Mouse (Mus musculus) embryonic facial prominence, embryonic 11.5 days (tissue): ENCODE results near the gene Rbfox3. TPM values are rescaled to one million over a fixed set of nuclear protein-coding genes. Genes with fewer than 3 reads are reported as not detected.

Source experiments
- ATAC-seq: fragments of 200-750 bp; cut with Nextera tagmentation; replicated peaks from 2 replicates; pipeline ENCODE4 v1.8.0; 2017; ENCODE audit warnings: low read depth; ENCODE audit not compliant: insufficient number of reproducible peaks, low FRiP score, low TSS enrichment
- DNase-seq: peaks from one replicate; pipeline ENCODE4 v3.0.0-alpha.2; 2015; ENCODE audit warnings: low spot score
- H3K27ac ChIP-seq: fragments of 300-500 bp; sonication (generic); replicated peaks from 2 replicates; pipeline ENCODE4 v1.5.1; 2014; ENCODE audit warnings: mild to moderate bottlenecking, low read depth, low read length, control low read depth
- H3K27me3 ChIP-seq: fragments of 300-500 bp; sonication (generic); 2 replicates; pipeline ENCODE4 v1.6.1; 2014; ENCODE audit warnings: mild to moderate bottlenecking, low read length, moderate library complexity, mixed read lengths; ENCODE audit not compliant: control insufficient read depth, insufficient read depth
- H3K36me3 ChIP-seq: fragments of 300-500 bp; sonication (generic); replicated peaks from 2 replicates; pipeline ENCODE4 v1.6.1; 2014; ENCODE audit warnings: low read depth, mild to moderate bottlenecking, low read length, moderate library complexity, mixed read lengths; ENCODE audit not compliant: control insufficient read depth, insufficient read depth
- H3K4me1 ChIP-seq: fragments of 300-500 bp; sonication (generic); 2 replicates; pipeline ENCODE4 v1.6.1; 2014; ENCODE audit warnings: low read length, mixed read lengths; ENCODE audit not compliant: control insufficient read depth, insufficient read depth
- H3K4me2 ChIP-seq: fragments of 300-500 bp; sonication (generic); 2 replicates; pipeline ENCODE4 v1.6.1; 2014; ENCODE audit warnings: low read depth, mild to moderate bottlenecking, control low read depth, low read length, moderate library complexity
- H3K4me3 ChIP-seq: fragments of 300-500 bp; sonication (generic); 2 replicates; pipeline ENCODE4 v1.5.1; 2014; ENCODE audit warnings: low read depth, low read length, control low read depth
- H3K9ac ChIP-seq: fragments of 300-500 bp; sonication (generic); replicated peaks from 2 replicates; pipeline ENCODE4 v1.6.1; 2014; ENCODE audit warnings: mild to moderate bottlenecking, control low read depth, low read length
- H3K9me3 ChIP-seq: fragments of 300-500 bp; sonication (generic); replicated peaks from 2 replicates; pipeline ENCODE4 v1.6.1; 2016; ENCODE audit warnings: mild to moderate bottlenecking, low read length, inconsistent platforms, mixed read lengths; ENCODE audit not compliant: control insufficient read depth
- WGBS: fragments of 180-500 bp; shearing (Covaris S2); extraction: QIAGEN DNeasy Blood & Tissue Kit; methylation state at CpG from one replicate; pipeline ENCODE4 v1.1.7; 2014; 5-methylcytosine and 5-hydroxymethylcytosine counted together
- polyA plus RNA-seq: library from polyadenylated mRNA; unstranded; fragments of >200 nt; fragmentation: Nextera tagmentation; extraction: Ambion mirVana; gene quantifications from 2 replicates; pipeline ENCODE4 v1.2.1, GENCODE M21; 2014

The Rbfox3 gene
- polyA plus RNA-seq, 1 experiment from 2014 or later: 2.5 TPM

DNA sequence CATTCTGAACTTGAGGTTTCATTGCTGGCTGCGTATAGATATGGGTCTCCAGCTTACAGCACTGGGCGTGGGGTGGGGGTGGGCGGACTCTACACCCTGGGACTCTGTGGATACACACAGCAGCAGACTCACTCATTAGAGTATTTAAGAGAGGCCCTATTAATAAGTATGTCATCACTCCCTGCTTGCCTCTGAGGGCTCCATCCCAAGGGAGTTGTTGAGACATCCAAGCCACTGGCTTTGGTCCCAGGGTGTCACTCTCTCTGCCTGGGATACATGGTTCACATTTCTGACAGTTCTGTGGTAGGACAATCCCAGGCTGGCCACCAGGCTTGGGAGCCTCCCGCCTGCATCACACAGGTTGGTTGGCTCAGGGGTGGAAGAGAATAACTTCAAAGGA, 174.4 kb downstream of the Rbfox3 start:
- 84% methylated on average over 4 of the region's 4 CpGs for WGBS
- H3K4me1 ChIP-seq: no peaks in the 10 kb centered on the region
- no peak overlapping the region for H3K4me2 ChIP-seq
- ATAC-seq: no peak
- no peaks in the 10 kb centered on the region for H3K27me3 ChIP-seq
- H3K9ac ChIP-seq: no peak overlapping the region
- no peak overlapping the region for H3K27ac ChIP-seq
- H3K36me3 ChIP-seq: no peaks in the 10 kb centered on the region
- H3K9me3 ChIP-seq: no peaks in the 10 kb centered on the region
- no peak overlapping the region for H3K4me3 ChIP-seq
- no peak for DNase-seq

DNA sequence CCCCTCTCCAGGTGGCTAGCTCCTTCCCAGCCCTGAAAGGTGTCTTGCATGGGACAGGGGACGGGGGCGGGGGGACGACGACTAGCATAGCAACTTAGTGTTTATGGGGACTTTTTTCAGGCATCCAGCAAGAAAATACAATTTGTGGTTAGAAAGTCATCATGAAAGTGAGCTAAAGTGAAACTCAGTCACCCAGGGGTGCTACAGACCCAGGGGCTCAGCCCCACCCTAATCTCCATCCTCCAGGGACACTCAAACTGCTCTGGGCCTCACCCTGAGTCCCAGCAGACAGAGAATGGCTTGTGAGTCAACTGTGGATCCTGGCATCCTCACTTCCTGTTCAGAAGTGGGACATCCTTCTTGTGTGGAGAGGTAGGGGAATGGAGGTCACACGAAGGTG, 179.7 kb downstream of the Rbfox3 start:
- H3K27me3 ChIP-seq: no peaks in the 10 kb centered on the region
- H3K4me1 ChIP-seq: no peaks in the 10 kb centered on the region
- no peak overlapping the region for H3K4me2 ChIP-seq
- ATAC-seq (no peak), DNase-seq (no peak)
- no peak overlapping the region for H3K4me3 ChIP-seq
- H3K36me3 ChIP-seq: no peaks in the 10 kb centered on the region
- no peaks in the 10 kb centered on the region for H3K9me3 ChIP-seq
- H3K27ac ChIP-seq: no peak overlapping the region
- 82% methylated on average over 5 of the region's 5 CpGs for WGBS
- H3K9ac ChIP-seq: no peak overlapping the region

GRCm38 (mm10) chr11:118729373-118729772, 182.0 kb downstream of the Rbfox3 start:
- no peaks in the 10 kb centered on the region for H3K9me3 ChIP-seq
- H3K4me1 ChIP-seq: no peaks in the 10 kb centered on the region
- H3K27ac ChIP-seq: no peak overlapping the region
- H3K27me3 ChIP-seq: no peaks in the 10 kb centered on the region
- 49% methylated on average over 8 of the region's 8 CpGs for WGBS
- DNase-seq (no peak), ATAC-seq (no peak; the same call in 1 of the 2 replicates)
- no peak overlapping the region for H3K4me2 ChIP-seq
- no peak overlapping the region for H3K9ac ChIP-seq
- H3K4me3 ChIP-seq: no peak overlapping the region
- H3K36me3 ChIP-seq: no peaks in the 10 kb centered on the region

GRCm38 (mm10) chr11:118728797-118729196, 182.6 kb downstream of the Rbfox3 start:
- Histone ChIP-seq H3K4me2 (no peak overlapping the region), H3K27me3 (no peaks in the 10 kb centered on the region), H3K9me3 (no peaks in the 10 kb centered on the region), H3K27ac (no peak overlapping the region), H3K9ac (no peak overlapping the region), H3K4me3 (no peak overlapping the region), H3K4me1 (no peaks in the 10 kb centered on the region), H3K36me3 (no peaks in the 10 kb centered on the region)
- 74% methylated on average over 12 of the region's 12 CpGs for WGBS
- no peak for DNase-seq
- no peak for ATAC-seq

GRCm38 (mm10) chr11:118728083-118728551, 183.3 kb downstream of the Rbfox3 start:
- no peak for DNase-seq
- H3K27ac ChIP-seq: no peak overlapping the region
- H3K27me3 ChIP-seq: no peaks in the 10 kb centered on the region
- H3K9ac ChIP-seq: no peak overlapping the region
- no peak overlapping the region for H3K4me2 ChIP-seq
- H3K36me3 ChIP-seq: no peaks in the 10 kb centered on the region
- H3K4me3 ChIP-seq: no peak overlapping the region
- no peaks in the 10 kb centered on the region for H3K9me3 ChIP-seq
- ATAC-seq: no peak
- WGBS: 24% methylated on average over 8 of the region's 8 CpGs
- H3K4me1 ChIP-seq: no peaks in the 10 kb centered on the region

DNA sequence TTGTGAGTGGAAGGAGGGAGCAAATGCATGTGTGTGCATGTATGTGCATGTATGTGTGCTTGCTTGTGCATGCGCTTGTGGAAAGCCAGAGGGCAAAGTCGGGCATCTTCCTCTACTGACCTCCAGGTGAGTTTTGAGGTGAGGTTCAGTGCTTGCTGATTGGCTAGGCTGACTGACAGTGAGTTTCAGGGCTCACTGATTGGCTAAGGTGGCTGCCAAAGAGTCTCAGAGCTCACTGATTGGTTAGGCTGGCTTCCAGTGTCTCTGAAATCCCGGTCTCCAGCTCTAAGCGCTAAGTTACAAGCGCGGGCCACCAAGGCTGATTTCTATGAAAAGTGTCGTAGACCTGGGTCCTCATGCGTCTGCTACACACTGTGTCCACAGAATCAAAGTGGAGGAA, 185.0 kb downstream of the Rbfox3 start:
- ATAC-seq (no peak), DNase-seq (no peak)
- Histone ChIP-seq H3K27me3 (no peaks in the 10 kb centered on the region), H3K27ac (no peak overlapping the region), H3K4me1 (no peaks in the 10 kb centered on the region), H3K36me3 (no peaks in the 10 kb centered on the region), H3K9ac (no peak overlapping the region), H3K9me3 (no peaks in the 10 kb centered on the region), H3K4me2 (no peak overlapping the region), H3K4me3 (no peak overlapping the region)
- 78% methylated on average over 8 of the region's 8 CpGs for WGBS

- Histone ChIP-seq H3K27ac (no peak overlapping the region), H3K27me3 (no peaks in the 10 kb centered on the region), H3K4me1 (no peaks in the 10 kb centered on the region), H3K4me3 (no peak overlapping the region), H3K36me3 (no peaks in the 10 kb centered on the region), H3K9me3 (no peaks in the 10 kb centered on the region), H3K4me2 (no peak overlapping the region), H3K9ac (no peak overlapping the region)
- ATAC-seq (no peak), DNase-seq (no peak)
- 86% methylated on average over 8 of the region's 8 CpGs for WGBS
Observed at GRCm38 (mm10) chr11:118724423-118724822, 187.0 kb downstream of the Rbfox3 start.

- H3K27me3 ChIP-seq: no peaks in the 10 kb centered on the region
- H3K27ac ChIP-seq: no peak overlapping the region
- DNase-seq: no peak
- H3K4me2 ChIP-seq: no peak overlapping the region
- no peaks in the 10 kb centered on the region for H3K4me1 ChIP-seq
- no peak overlapping the region for H3K4me3 ChIP-seq
- no peak for ATAC-seq
- no peaks in the 10 kb centered on the region for H3K9me3 ChIP-seq
- H3K9ac ChIP-seq: no peak overlapping the region
- H3K36me3 ChIP-seq: no peaks in the 10 kb centered on the region
- 72% methylated on average over 8 of the region's 8 CpGs for WGBS
Observed at GRCm38 (mm10) chr11:118723166-118723565, 188.2 kb downstream of the Rbfox3 start.
